Mouse (Mus musculus) heart, adult 2 months (tissue): ENCODE measurements around the gene Mex3a. TPM values are rescaled to one million over a fixed set of nuclear protein-coding genes. Genes with fewer than 3 reads are reported as not detected.

Experiments
- DNase-seq, 2 experiments: peaks; one replicate each; pipeline ENCODE4 v3.0.0; 2021
- H3K27ac ChIP-seq: fragments of 200-600 bp; 2 replicates; pipeline ENCODE4 v1.8.1; 2022
- H3K27me3 ChIP-seq: fragments of 200-500 bp; 2 replicates; pipeline ENCODE4 v1.6.1; 2012; ENCODE audit warnings: mild to moderate bottlenecking, low read length, inconsistent platforms, mixed read lengths; ENCODE audit not compliant: control insufficient read depth, insufficient read depth
- H3K36me3 ChIP-seq: fragments of 200-500 bp; 2 replicates; pipeline ENCODE4 v1.6.1; 2012; ENCODE audit warnings: low read length, inconsistent platforms; ENCODE audit not compliant: control insufficient read depth, insufficient read depth
- H3K4me1 ChIP-seq: fragments of 200-500 bp; 2 replicates; pipeline ENCODE4 v1.6.1; 2011; ENCODE audit warnings: low read length; ENCODE audit not compliant: control insufficient read depth, insufficient read depth
- H3K4me3 ChIP-seq: fragments of 200-600 bp; 2 replicates; pipeline ENCODE4 v1.8.1; 2022
- H3K79me2 ChIP-seq: fragments of 200-500 bp; replicated peaks from 2 replicates; pipeline ENCODE4 v1.6.1; 2012; ENCODE audit warnings: mild to moderate bottlenecking, inconsistent platforms, low read length, moderate library complexity, mixed read lengths; ENCODE audit not compliant: control insufficient read depth, insufficient read depth
- H3K9ac ChIP-seq: fragments of 200-500 bp; 2 replicates; pipeline ENCODE4 v1.6.1; 2012; ENCODE audit warnings: low read depth, mild to moderate bottlenecking, control low read depth, inconsistent platforms, low read length, mixed read lengths
- CTCF ChIP-seq: fragments of 200-600 bp; IDR thresholded peaks from 2 replicates; pipeline ENCODE4 v1.8.1; 2022; ENCODE audit warnings: antibody characterized with exemption, mild to moderate bottlenecking, moderate library complexity
- EP300 ChIP-seq: fragments of 200-500 bp; IDR thresholded peaks from 2 replicates; pipeline ENCODE4 v1.6.1; 2011; ENCODE audit warnings: low read depth, low read length, control low read depth; ENCODE audit not compliant: insufficient read depth
- POLR2A ChIP-seq: fragments of 200-500 bp; IDR thresholded peaks from 2 replicates; pipeline ENCODE4 v1.6.1; 2011; ENCODE audit warnings: mild to moderate bottlenecking, low read depth, low read length, control low read depth; ENCODE audit not compliant: insufficient read depth
- WGBS: fragments of 180-500 bp; shearing (Covaris S2); methylation state at CpG from one replicate; pipeline ENCODE4 v1.1.7; 2018; 5-methylcytosine and 5-hydroxymethylcytosine counted together
- intact Hi-C: fragments of 180-260 bp; cut with DNase I; formaldehyde crosslinking; loops from one replicate; pipeline ENCODE4 v1.15.1; 2025
- polyA plus RNA-seq: library from polyadenylated mRNA; depleted of rRNA; stranded (reverse); fragments of >200 nt; gene quantifications from 2 replicates; pipeline ENCODE4 v1.2.3, GENCODE M21; 2012
- total RNA-seq, 2 experiments: library from RNA; stranded (reverse); gene quantifications; 2 replicates each; pipeline ENCODE4 v1.2.3; 2021

Gene Mex3a
- total and polyA plus RNA-seq, 3 experiments = 0.27 to 0.45 (median 0.42) TPM

- H3K36me3 ChIP-seq = no peaks in the 10 kb centered on the region
- intact Hi-C loops = no loop called here
- peak overlapping the region; percentile 77 for H3K9ac ChIP-seq
- no peak overlapping the region for H3K27ac ChIP-seq
- no peaks in the 10 kb centered on the region for H3K79me2 ChIP-seq
- no peak for DNase-seq
- peaks cover 3% of the 10 kb centered on the region; the same call in 1 of the 2 replicates for H3K4me1 ChIP-seq
- 77% methylated on average over 6 of the region's 6 CpGs for WGBS
- peak overlapping the region; percentile 74 for H3K4me3 ChIP-seq
- H3K27me3 ChIP-seq = no peaks in the 10 kb centered on the region
- no peak for TF ChIP-seq POLR2A
- TF ChIP-seq CTCF = no peak
- TF ChIP-seq EP300 = no peak
These were observed 5.0 kb downstream of the Mex3a start for GRCm38 (mm10) chr3:88537146-88537545.

GRCm38 (mm10) chr3:88538271-88539145 is 6.3 kb downstream of the Mex3a start:
- 76% methylated on average over 9 of the region's 9 CpGs for WGBS
- H3K27ac ChIP-seq = no peak overlapping the region
- no peaks in the 10 kb centered on the region for H3K79me2 ChIP-seq
- peaks cover 3% of the 10 kb centered on the region; the same call in 1 of the 2 replicates for H3K4me1 ChIP-seq
- TF ChIP-seq EP300 (no peak), CTCF (no peak), POLR2A (no peak)
- H3K27me3 ChIP-seq = no peaks in the 10 kb centered on the region
- no peak overlapping the region for H3K9ac ChIP-seq
- H3K4me3 ChIP-seq = no peak overlapping the region
- H3K36me3 ChIP-seq = no peaks in the 10 kb centered on the region
- intact Hi-C loops = no loop called here
- DNase-seq = no peak

- intact Hi-C loops = no loop called here
- H3K36me3 ChIP-seq = no peaks in the 10 kb centered on the region
- no peak for DNase-seq
- H3K27me3 ChIP-seq = no peaks in the 10 kb centered on the region
- H3K27ac ChIP-seq = no peak overlapping the region
- peaks cover 3% of the 10 kb centered on the region; the same call in 1 of the 2 replicates for H3K4me1 ChIP-seq
- H3K9ac ChIP-seq = no peak overlapping the region
- 56% methylated on average over 3 of the region's 3 CpGs for whole genome bisulfite sequencing
- no peak for TF ChIP-seq CTCF
- no peak for TF ChIP-seq EP300
- TF ChIP-seq POLR2A = no peak
- H3K79me2 ChIP-seq = no peaks in the 10 kb centered on the region
- no peak overlapping the region for H3K4me3 ChIP-seq
These were observed 7.2 kb downstream of the Mex3a start for GRCm38 (mm10) chr3:88539397-88539796.

- Histone ChIP-seq H3K27me3 (no peaks in the 10 kb centered on the region), H3K4me3 (no peak overlapping the region), H3K27ac (no peak overlapping the region), H3K79me2 (no peaks in the 10 kb centered on the region), H3K4me1 (peaks cover 3% of the 10 kb centered on the region; the same call in 1 of the 2 replicates), H3K36me3 (no peaks in the 10 kb centered on the region), H3K9ac (no peak overlapping the region)
- no peak for TF ChIP-seq CTCF
- TF ChIP-seq EP300 = no peak
- WGBS = 63% methylated on average over 5 of the region's 5 CpGs
- no peak for DNase-seq
- intact Hi-C loops = no loop called here
These were observed 7.9 kb downstream of the Mex3a start for GRCm38 (mm10) chr3:88540085-88540484.

GRCm38 (mm10) chr3:88541622-88542401 is 9.6 kb downstream of the Mex3a start:
- DNase-seq = no peak
- Histone ChIP-seq H3K79me2 (no peaks in the 10 kb centered on the region), H3K4me1 (peaks cover 2% of the 10 kb centered on the region; the same call in 1 of the 2 replicates), H3K4me3 (no peak overlapping the region), H3K27me3 (no peaks in the 10 kb centered on the region), H3K36me3 (no peaks in the 10 kb centered on the region), H3K9ac (no peak overlapping the region), H3K27ac (no peak overlapping the region)
- WGBS = 74% methylated on average over 7 of the region's 7 CpGs
- intact Hi-C loops = no loop called here
- no peak for TF ChIP-seq CTCF
- TF ChIP-seq POLR2A = no peak
- TF ChIP-seq EP300 = no peak

GRCm38 (mm10) chr3:88542486-88542885 is 10.3 kb downstream of the Mex3a start:
- intact Hi-C loops = no loop called here
- no peak for DNase-seq
- Histone ChIP-seq H3K4me3 (no peak overlapping the region), H3K79me2 (no peaks in the 10 kb centered on the region), H3K27me3 (no peaks in the 10 kb centered on the region), H3K9ac (no peak overlapping the region), H3K4me1 (no peaks in the 10 kb centered on the region), H3K36me3 (no peaks in the 10 kb centered on the region), H3K27ac (no peak overlapping the region)
- WGBS = 65% methylated on average over 4 of the region's 4 CpGs
- TF ChIP-seq EP300 = no peak
- no peak for TF ChIP-seq POLR2A
- TF ChIP-seq CTCF = no peak
